Mouse (Mus musculus): Measurements from ENCODE around the gene Abca14.

Gene Abca14

DNA sequence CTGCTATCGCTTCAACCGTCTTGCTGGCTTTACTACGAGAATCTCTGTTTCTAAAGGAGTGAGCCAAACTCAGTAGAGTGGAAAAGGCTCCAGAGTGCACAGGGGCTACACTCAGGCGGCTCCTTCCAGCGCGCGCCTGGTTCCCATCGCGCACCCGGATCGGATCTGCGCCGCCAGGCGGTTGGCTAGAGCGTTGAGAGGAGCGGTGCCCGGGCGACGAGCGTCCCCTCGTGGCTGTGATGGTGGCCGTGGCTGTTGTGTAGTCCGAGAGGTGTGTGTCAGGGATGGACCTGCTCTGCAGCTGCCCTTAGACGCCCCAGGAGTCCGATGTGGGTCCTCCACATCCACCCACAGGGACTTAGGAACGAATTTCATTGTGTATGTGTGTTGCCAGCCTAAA, at the start of gene Abca14:
Gene Abca14, plus strand, starts transcription at position 173 of the 400 bp plus-strand sequence.
- CTCF ChIA-PET: no interaction called here

DNA sequence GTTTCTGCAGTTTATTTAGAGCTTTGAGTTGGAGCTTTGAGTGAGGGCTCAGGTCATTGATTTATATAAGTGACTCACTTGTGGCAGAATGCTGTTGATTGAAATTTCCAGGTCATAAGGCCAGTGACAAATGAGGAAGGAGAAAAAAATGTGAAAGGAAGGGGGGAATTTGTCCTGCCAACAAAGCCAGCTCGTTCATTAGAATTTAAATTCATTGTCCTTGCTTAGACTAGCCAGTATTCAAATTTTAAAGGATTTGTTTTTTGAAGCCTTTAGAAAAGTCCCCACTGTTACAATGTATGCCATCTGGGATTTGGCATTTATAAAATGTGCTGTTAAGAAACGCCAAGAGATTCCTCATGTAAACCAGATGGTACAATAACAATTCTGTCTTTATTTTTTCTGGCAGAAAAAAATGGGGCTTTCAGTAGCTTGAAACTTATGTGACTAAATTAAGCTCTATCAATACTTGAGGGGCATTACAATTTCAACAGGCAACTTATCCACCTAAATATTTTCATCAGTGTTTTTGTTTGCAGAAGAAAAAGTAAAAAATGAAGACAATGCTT, 46.8 kb upstream of the Abca14 start:
- CTCF ChIA-PET: no interaction called here

DNA sequence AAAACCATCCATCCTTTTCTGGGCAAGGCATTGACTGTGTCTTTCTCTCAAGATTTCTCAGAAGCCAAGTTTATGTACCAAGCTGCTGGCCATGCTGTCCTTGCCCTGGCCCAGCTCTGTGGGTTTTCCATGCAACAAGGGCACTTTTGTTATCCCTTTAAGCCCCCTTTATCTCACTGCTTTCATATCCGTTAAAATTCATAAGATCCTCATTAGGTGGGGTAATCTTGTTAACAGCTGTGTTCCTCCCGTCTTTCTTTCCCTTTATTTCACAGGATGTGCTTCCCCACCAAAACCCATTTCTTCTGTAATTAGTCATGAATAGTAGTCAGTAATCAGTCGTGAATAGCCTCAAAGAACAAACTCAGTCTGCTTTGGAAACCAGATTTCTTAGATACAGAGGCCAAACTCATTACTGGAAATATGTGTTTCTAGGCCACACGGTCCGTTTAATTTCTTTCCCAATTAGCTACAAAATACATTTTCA, 46.1 kb upstream of the Abca14 start:
- CTCF ChIA-PET: no interaction called here

DNA sequence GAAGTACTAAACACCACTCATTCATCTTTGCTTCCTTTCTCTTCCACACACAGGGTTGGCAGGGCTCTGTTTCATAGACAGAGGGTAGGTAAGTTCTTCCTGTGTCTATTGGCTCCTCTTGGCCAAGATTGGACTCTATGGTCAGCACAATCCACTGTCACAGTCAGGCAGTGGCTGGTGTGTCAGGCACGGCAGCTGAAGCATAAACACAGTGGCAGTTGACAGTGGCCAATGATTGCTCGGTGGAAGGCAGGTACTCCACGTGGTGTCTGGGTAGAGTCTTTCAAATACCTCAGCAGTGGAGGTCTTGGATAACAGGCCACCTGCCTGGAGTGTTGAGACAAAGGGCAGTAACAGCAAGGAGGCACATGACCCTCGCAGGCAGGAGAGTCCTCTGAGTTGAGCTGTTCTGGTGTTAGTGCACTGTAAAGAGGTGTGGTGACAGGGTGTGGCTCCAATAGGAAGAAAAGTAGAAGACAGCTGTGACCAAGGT, 45.6 kb upstream of the Abca14 start:
- CTCF ChIA-PET: no interaction called here

DNA sequence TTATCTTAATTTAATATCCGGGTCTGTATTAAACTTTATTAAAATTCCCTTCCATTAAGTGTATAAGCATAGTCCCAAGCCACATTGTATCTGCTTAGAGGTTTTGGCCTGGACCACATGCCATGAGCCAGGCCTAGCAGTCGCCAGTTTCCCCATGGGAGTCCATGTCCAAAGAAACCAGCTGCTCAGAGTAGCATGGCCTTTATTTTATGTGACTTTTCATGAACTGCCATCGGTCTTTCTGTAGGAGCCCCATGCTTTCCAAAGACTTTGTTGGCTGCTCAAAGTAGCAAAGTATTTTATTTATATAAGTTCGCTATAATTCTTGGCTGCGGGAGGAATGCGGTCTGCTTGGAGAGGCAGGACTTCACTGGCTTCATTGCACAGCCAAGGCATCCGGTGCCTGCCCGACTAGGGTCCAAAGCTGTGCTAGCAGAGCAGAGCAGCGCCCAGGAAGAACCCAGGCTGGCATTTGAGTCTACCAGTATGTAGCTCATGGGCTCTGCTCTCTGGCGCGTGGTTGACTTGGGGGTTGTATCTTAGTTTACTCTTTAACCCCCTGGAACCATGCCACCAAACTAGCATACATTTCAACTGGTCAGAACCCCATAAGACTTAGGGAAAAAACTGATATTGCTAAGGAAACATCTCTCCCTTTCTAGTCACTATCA, 40.0 kb upstream of the Abca14 start:
- CTCF ChIA-PET: no interaction called here

DNA sequence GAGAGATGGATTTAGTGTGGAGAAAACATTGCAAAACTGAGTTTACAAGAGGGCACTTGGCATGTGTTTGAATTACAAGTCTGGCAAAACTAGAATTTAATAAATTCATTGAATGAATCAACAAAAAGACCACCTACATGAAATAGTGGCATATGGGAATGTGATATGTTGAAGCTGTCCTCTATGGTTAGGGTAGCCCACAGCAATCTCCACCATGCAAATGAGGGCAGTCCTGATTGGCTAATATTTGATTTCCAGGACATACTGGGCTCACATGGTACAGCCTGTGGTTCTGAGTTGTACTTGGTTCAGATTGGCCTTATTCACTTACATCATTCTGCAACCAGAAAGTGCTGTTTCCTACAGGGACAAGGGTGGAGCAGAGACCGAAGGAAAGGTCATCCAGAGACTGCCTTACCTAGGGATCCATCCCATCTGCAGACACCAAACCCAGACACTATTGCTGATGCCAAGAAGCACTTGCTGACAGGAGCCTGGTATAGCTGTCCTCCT, 31.5 kb upstream of the Abca14 start:
- CTCF ChIA-PET: no interaction called here

DNA sequence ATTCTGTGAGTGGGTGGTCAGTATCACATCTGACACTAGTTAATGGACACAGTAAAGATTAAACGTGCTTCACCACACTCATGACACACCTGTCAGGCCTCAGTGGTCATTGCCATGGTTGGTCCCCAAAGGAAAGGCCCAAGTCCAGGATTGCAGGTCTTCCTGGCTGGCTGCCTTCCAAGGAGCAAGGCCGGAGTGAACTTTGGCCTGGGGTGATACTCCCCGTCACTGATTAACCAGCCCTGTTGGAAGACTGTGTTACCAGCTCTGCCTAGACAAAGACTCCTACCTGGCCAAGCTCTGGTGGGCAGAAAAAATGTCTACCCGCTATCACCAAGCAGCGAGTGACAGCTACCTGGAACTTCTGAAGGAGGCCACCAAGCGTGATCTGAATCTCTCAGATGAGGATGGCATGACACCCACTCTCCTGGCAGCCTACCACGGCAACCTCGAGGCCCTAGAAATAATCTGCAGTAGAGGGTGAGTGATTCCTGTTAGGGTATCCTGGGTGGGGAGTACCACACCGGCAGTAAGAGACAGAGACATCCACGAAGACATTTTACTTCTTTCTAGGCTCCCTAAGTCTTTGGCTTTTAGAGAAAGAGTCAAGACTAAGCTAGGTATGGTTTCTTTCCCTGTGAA, 30.0 kb upstream of the Abca14 start, which contains the start of gene Anks4b:
Gene Anks4b, plus strand, starts transcription at position 256 of the 642 bp plus-strand sequence.
- CTCF ChIA-PET: no interaction called here

DNA sequence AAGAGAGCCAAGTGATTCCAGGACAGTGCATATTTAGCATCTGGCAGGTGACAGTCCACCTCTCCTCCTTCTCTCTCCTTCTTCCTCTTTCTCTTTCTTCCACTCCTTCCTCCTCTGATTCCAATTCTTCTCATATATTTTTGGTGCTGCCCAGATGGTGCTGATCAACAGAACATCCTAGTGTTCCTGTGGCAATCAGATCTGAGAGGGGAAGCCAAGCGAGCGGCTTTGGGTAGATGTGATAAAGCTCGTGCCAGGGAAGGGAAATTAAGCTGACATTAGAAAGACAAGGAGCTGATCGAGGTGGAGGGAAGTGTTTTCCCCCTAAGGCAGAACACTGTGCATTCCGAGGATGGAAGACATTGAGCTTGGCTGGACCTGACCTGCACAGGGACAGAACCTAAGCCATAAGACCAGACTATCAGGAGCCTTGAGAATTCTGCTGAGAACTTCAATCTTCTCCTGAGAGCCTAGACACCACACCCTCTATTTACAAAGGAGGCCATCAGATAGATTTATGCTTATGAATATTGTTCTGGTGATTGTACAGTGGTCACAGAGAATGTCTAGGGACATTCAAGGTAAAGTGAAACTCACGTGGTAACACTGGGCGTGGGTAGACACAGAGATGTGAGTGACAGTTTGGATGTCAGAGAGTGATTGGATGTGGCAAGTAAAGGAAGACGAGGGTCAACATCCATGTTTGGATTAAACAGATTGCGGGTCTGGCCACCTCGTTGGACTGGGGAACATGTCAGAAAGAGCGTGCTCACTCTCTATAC, 28.8 kb upstream of the Abca14 start:
- CTCF ChIA-PET: no interaction called here

DNA sequence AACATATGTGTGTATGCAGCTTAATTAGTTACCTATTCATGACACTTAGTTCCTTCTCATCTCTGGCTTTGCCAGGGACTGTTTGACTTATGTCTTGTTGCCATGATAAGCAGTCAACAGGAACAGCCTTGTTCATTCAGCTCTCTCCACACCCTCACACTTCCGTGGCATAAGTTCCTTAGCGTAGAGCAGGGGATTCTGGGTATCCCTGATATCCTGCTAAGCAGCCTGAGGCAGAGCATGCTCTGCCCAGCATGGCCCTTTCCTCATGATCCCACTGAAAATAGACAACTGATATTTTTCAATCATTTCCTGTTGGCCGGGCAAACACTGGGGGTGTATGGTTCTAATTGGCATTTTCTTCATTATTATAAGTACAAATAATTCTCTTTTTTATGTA, 26.1 kb upstream of the Abca14 start:
- CTCF ChIA-PET: no interaction called here

DNA sequence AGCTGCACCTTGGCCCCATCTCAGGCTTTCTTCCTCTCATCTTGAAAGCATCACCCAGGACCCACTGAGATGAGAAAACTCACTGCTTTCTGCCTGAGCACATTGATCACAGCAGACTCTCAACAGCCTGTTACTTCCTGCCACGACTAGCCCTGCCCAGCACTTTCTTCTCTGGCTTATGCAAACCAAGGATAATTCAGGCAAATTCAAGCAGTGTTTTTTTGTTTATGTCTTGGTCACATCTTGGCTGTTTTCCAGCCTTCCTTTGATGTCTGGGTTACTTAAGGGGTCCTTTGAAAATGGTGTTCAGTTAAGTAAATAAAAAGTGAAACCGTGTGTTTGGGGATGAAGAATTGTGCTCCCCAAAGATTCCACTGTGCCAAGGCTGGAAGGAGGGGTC, 24.8 kb upstream of the Abca14 start:
- CTCF ChIA-PET: no interaction called here

DNA sequence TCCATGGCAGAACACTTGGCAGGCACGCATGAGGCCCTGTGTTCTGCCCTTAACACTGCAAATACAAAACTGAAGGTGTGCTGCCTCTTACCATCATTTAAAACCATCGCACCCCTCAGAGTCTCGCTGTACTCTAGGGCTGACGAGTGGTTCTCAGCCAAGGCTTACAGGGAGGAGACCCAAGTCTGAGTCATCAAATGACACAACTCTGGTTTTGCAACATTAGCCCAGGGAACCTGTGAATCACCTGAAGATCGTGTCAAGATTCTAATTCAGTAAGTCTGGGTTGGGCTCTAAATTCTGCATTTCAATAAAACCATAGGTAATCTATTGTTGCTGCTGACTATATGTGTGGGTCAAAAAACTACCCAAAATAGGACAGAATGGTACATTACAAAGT, 23.2 kb upstream of the Abca14 start:
- CTCF ChIA-PET: no interaction called here

DNA sequence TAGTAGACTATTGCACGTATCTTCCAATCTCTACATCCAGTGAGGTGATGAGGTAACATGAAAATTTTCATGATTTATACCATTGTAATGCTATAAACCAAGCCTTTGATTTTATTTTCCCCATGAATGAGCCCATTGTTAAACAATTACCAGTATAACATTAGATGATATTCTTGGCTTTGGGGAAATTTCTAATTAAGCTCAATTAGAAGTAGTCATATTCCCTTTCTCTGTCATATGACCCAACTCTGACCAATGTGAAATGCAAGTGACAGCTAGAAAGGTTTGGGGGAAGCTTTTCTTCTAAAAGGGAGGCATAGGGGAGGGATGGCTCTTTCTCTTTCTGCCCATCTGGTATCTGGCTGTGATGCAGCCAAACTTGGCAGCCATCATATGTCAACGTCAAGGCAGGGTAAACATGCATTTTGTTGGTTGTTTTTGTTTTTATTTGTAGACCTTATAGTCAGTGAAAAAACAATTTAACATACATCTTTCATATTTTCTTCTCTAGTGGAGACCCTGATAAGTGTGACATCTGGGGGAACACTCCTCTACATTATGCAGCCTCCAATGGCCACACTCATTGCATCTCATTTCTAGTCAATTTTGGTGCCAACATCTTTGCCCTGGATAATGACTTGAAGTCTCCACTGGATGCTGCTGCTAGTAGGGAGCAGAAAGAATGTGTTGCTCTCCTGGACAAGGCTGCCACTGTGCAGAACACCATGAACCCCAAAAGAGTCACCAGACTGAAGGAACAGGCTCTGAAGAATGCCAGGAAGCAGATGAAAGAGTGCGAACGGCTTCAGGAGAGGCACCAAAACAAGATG, 22.1 kb upstream of the Abca14 start:
- CTCF ChIA-PET: no interaction called here

DNA sequence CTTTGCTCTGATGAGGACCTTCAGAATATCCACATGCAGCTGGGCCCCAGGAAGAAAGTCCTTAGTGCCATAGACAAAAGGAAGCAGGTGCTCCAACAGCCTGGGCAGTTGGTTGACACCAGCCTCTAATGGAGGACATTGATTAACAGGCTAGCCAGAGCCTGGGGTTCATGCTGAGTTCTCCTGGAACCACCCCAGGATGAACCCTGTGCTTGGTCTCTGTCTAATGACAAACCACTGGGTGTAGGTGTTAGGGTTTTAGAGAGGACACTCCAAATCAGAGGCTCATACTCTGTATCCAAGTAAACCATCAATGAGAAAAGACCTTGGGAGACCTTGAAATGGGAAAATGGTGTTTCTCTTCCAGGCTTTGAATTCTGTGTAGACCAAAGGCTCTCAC, 20.9 kb upstream of the Abca14 start:
- CTCF ChIA-PET: no interaction called here

DNA sequence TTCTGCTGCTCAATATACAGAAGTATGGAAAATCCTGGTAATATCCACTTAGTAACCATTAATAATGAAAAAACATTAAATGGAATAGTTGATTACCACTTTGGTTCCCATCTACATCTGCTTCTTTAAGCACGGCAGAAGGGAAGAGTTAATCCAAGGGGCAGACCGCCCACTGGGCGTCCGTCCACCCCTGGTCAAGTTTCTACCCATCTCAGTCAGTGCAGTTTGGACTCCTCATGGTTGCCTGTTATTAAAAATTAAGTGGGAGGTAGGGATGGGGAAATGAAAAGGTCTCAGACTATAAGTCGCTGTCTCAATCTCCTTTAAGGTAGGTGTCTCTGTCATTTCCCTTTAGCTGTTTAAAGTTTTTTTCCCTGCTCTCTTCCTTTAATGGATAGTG, 14.8 kb upstream of the Abca14 start:
- CTCF ChIA-PET: no interaction called here

DNA sequence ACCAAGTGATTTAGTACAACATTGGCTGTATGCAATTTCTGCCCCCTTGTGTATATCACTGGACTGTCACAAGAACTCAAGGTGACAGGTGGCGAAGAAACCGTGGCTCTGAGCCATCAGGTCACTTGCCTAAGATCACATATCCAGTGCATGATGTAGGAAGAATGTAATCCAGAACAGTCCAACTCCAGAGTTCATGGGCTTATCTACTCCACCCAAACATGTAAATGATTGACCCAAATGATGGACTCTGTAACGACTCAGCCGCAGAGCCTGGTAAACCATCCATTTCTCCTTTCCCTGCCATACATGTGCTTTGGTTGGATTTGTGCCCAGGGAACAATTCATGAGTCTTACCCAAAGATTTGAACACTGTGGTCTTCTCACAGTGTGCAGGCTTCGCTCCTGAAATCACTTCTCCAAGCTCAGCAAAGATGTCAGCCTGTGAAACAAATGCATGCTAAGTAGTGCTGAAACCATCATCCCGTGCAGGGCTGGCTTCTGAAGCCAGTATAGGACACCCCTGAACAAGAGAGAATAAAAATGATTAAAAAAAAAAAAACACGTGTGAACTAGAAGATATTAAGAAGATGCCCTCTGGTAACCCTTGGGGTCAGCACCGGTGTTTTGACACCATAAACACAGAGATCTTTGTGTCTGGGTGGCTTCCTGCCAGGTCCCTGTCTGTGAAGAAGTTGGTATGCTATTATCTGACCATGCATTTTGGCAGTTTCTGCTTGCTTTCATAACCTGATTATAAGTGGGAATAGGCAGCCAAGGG, 14.2 kb upstream of the Abca14 start:
- CTCF ChIA-PET: no interaction called here

DNA sequence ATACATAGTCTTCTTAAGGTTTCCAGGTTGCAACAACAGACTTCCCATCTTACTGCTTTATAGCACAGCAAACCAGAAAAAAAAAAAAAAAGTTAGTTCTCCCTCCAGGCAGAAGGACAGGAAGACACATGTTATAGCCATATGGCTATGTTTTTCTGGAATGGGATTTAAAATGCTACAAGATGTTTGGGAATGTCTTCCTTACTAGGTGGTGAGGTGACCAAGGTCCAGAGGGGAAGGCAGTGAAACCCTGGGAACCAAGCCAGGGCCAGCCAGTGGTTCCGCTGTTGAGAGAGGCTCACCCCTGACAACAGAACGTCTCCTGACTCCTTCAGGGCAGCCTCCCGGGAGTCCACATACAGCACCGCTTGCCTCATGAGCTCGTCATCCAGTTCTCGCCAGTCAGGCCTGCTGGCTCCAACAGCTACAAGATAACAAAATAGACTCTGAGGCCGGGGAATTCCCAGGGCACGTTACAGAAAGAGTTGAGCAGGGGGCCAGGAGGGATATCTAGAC, 13.6 kb upstream of the Abca14 start:
- CTCF ChIA-PET: no interaction called here

DNA sequence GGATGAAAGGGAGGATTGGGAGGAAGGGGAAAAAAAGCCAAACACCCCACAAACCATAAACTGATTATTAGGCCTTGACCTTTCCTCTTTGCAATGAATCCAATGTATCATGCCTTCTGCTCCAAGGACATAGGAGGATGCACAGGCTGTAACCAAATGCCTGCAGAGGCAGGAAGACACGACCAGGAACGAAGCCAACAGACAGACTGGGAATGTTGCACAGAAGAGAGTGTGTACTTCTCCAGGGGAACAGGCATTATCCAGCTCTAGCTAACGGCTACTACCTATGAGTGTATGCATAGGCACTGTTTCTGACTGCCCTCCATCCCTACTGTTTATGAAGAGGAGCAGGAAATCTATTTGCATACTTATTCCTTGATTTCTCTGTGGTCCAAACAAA, 11.6 kb upstream of the Abca14 start:
- CTCF ChIA-PET: no interaction called here

DNA sequence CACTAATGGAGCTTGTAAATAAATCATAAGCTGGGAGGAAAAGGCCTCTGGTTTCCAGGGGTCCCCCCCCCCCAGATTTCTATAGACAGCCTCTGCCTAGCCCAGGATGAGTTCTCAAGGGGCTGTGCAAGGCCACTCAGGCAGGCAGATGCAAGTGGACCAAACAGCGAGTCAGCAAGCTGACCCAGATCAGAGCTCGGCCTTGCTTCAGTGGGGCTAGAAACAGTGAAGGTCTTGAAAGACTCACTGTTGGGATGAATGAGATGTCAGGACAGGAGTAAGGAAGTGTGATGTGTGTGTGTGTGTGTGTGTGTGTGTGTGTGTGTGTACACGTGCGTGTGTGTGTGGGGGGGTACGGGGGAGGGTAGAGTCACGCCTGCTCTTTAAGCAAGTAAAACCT, 10.9 kb upstream of the Abca14 start:
- CTCF ChIA-PET: no interaction called here

DNA sequence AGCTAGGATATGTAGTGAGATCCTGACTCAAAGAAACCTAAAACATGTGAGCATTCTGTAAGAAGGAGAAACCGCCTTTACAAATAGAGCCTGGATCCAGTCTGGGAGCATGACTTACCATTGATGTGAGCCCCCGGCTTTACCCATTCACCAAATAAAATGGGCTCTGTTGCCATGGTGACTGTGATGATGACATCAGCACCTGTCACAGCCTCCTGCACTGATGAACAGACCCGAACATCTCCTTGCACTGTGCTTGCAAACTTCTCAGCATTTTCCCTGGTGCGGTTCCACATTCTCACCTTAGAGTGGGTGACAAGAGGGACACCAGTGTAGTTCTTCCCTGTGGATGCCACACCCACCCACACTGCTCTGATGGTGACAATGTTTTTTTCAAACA, 8.6 kb upstream of the Abca14 start:
- CTCF ChIA-PET: no interaction called here

DNA sequence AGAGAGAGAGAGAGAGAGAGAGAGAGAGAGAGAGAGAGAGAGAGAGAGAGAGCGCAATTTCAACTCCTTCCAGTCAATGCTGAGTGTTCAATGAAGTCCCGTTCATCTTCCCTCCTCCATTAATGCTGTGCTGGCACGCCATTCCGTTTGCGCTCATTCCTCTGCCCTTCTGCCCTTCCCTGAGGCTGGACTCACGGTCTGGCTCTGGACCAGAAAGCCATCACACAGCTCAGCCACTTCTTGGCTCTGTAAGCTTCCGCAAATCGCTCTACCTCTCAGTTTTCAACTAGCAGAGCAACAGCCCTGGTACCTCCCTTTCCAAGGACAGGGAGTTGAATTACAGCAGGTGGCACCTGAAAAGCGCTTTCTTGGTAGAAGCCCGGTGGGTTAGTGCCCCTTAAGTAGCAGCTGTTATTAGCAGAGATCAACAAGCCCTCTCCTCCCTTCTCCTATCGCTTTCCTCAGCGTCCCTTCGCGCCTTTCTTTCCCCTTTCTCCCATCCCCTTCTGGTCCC, 2.5 kb upstream of the Abca14 start:
- CTCF ChIA-PET: no interaction called here
